ENCODE assay signal across 8 mouse cellular contexts in genomic region chr19:56397663-56398527, GRCm38 (mm10). TPM values are rescaled to one million over a fixed set of nuclear protein-coding genes. Genes with fewer than 3 reads are reported as not detected.
DNase-seq lines count a peak whose midpoint lies in the region; ATAC-seq and TF ChIP-seq lines count a peak whose summit lies in the region.

No protein-coding gene starts in this region.

- peaks cover 4% of the 10 kb centered on the region; the same call in 1 of the 2 replicates for H3K27me3 ChIP-seq in heart, embryonic 12.5 days (replicated peaks)
- peaks cover 29% of the 10 kb centered on the region for H3K27me3 ChIP-seq in hindbrain, embryonic 12.5 days

- no peak for TF ChIP-seq CTCF in bone marrow macrophage, adult 2 months (IDR thresholded peaks at IDR 0.05; ENCODE audit: low read depth, low read length)

- no peak for ATAC-seq in heart, embryonic 12.5 days (ENCODE audit: insufficient number of reproducible peaks, low FRiP score)
- ATAC-seq in hindbrain, embryonic 12.5 days (ENCODE audit: low FRiP score) = no peak
- ATAC-seq in megakaryocyte-erythroid progenitor cell, adult 5-6 weeks (replicated peaks; ENCODE audit: low FRiP score, low TSS enrichment, poor library complexity, severe bottlenecking) = peak; percentile 14; the same call in 1 of the 2 replicates

- peak overlapping the region; percentile 86 for H3K9ac ChIP-seq in heart, embryonic 12.5 days
- 0 out of 2 replicates have a peak overlapping the region, but pooled peaks have one; percentile 57 for H3K9ac ChIP-seq in hindbrain, embryonic 12.5 days

- H3K4me3 ChIP-seq in heart, embryonic 12.5 days = peak overlapping the region; percentile 67
- peak overlapping the region; percentile 73 for H3K4me3 ChIP-seq in bone marrow macrophage, adult 2 months (ENCODE audit: insufficient read depth, low read length)
- H3K4me3 ChIP-seq in hindbrain, embryonic 12.5 days = peak overlapping the region; percentile 63

- H3K4me2 ChIP-seq in heart, embryonic 12.5 days = peak overlapping the region; percentile 90
- peak overlapping the region; percentile 97 for H3K4me2 ChIP-seq in hindbrain, embryonic 12.5 days (replicated peaks)

- H3K36me3 ChIP-seq in heart, embryonic 12.5 days = peaks cover 8% of the 10 kb centered on the region; the same call in 1 of the 2 replicates
- H3K36me3 ChIP-seq in hindbrain, embryonic 12.5 days = no peaks in the 10 kb centered on the region

- no peaks in the 10 kb centered on the region for H3K9me3 ChIP-seq in heart, embryonic 12.5 days (replicated peaks)
- H3K9me3 ChIP-seq in hindbrain, embryonic 12.5 days (replicated peaks) = no peaks in the 10 kb centered on the region

- intact Hi-C loops in heart, postnatal 14 days (cut with DNase I) = loop anchor here (2.0 kb wide), 1 partner anchor 37 kb away; no protein-coding TSS in a partner anchor

- H3K27ac ChIP-seq in heart, embryonic 12.5 days (ENCODE audit: poor library complexity, severe bottlenecking) = peak overlapping the region; percentile 88
- peak overlapping the region; percentile 23 for H3K27ac ChIP-seq in bone marrow macrophage, adult 2 months (ENCODE audit: insufficient read depth, low read depth, low read length)
- H3K27ac ChIP-seq in hindbrain, embryonic 12.5 days = no peak overlapping the region

- DNase-seq in heart, postnatal 14 days = no peak
- no peak for DNase-seq in urinary bladder, postnatal 14 days (ENCODE audit: low spot score)
- no peak for DNase-seq in T-cell, adult 2 months (ENCODE audit: low spot score)
- DNase-seq in cerebellum, adult 9-11 months = no peak

- WGBS in heart, embryonic 12.5 days = 44% methylated on average over 11 of the region's 11 CpGs
- WGBS in hindbrain, embryonic 12.5 days = 71% methylated on average over 11 of the region's 11 CpGs

- no peak for TF ChIP-seq POLR2A in bone marrow macrophage, adult 2 months (IDR thresholded peaks at IDR 0.05; ENCODE audit: borderline replicate concordance, low read depth, low read length)

- H3K4me1 ChIP-seq in heart, embryonic 12.5 days (replicated peaks) = peaks cover 26% of the 10 kb centered on the region
- H3K4me1 ChIP-seq in bone marrow macrophage, adult 2 months (ENCODE audit: control insufficient read depth, insufficient read depth, low read length) = peaks cover 13% of the 10 kb centered on the region
- H3K4me1 ChIP-seq in hindbrain, embryonic 12.5 days = peaks cover 11% of the 10 kb centered on the region

RNA-seq across cellular contexts. Expression of gene Casp7, which starts 1.0 kb away (rescaled TPM):
- polyA plus RNA-seq in heart, embryonic 12.5 days (2016; fragmentation: Nextera tagmentation; extraction: Ambion mirVana) = 31.6 and 33.9 TPM in 2 replicates
- total RNA-seq in heart, postnatal 14 days (2021) = 10 to 100 TPM; 16.3 to 17.6 TPM
- polyA plus RNA-seq in bone marrow macrophage, adult 2 months (2012; ENCODE audit: insufficient read depth, insufficient read length, missing spikeins) = 13.7 and 17.6 TPM in 2 replicates
- 16.7 and 20.1 TPM in 2 replicates for polyA plus RNA-seq in hindbrain, embryonic 12.5 days (2016; fragmentation: Nextera tagmentation; extraction: Ambion mirVana)
- 18.6 and 31.0 TPM in 2 replicates for total RNA-seq in megakaryocyte-erythroid progenitor cell, adult 5-6 weeks (2014; fragmentation: Nextera tagmentation)
- 30.9 and 31.3 TPM in 2 replicates for total RNA-seq in megakaryocyte-erythroid progenitor cell, adult 5-6 weeks (2017)

RNA-seq across cellular contexts. Expression of gene Nrap, which starts 8.1 kb away (rescaled TPM):
- 23.2 and 26.3 TPM in 2 replicates for polyA plus RNA-seq in heart, embryonic 12.5 days (2016; fragmentation: Nextera tagmentation; extraction: Ambion mirVana)
- total RNA-seq in heart, postnatal 14 days (2021) = 100 to 1,000 TPM; 219 to 250 TPM
- polyA plus RNA-seq in bone marrow macrophage, adult 2 months (2012; ENCODE audit: insufficient read depth, insufficient read length, missing spikeins) = 0.15 and 0.36 TPM in 2 replicates
- polyA plus RNA-seq in hindbrain, embryonic 12.5 days (2016; fragmentation: Nextera tagmentation; extraction: Ambion mirVana) = 0.21 and 0.28 TPM in 2 replicates
- 0.13 TPM in 1 of 2 replicates, not detected in the other for total RNA-seq in megakaryocyte-erythroid progenitor cell, adult 5-6 weeks (2014; fragmentation: Nextera tagmentation)
- total RNA-seq in megakaryocyte-erythroid progenitor cell, adult 5-6 weeks (2017) = 0.09 and 0.15 TPM in 2 replicates

Comparison
In these comparisons a context has a peak if more than half of its experiments do, and no peak if none do; other contexts are left out.
1. RNA of gene Nrap, which starts 8.1 kb away (polyA plus RNA-seq): 23.2 to 26.3 TPM in heart, embryonic 12.5 days; 0.21 to 0.28 TPM in hindbrain, embryonic 12.5 days and 0.15 to 0.36 TPM in bone marrow macrophage, adult 2 months; every median in the first group is over 10 times any median in the second.
2. Peak in every context shown above with its lines, with median percentiles within 50 percentile points of each other: H3K4me3 ChIP-seq.